Mouse (Mus musculus) forebrain, embryonic 16.5 days (tissue): ENCODE data around the gene Nek6. TPM values are rescaled to one million over a fixed set of nuclear protein-coding genes. Genes with fewer than 3 reads are reported as not detected.
A peak's percentile ranks its signal among the peaks of the same experiment; 100 is the strongest.

ENCODE experiments used
- ATAC-seq: fragments of 200-750 bp; cut with Nextera tagmentation; 2 replicates; pipeline ENCODE4 v1.8.0; 2017; ENCODE audit warnings: mild to moderate bottlenecking, moderate library complexity
- H3K27ac ChIP-seq: fragments of 300-500 bp; sonication (generic); 2 replicates; pipeline ENCODE4 v1.5.1; 2014; ENCODE audit warnings: low read length, control low read depth
- H3K27me3 ChIP-seq: fragments of 300-500 bp; sonication (generic); replicated peaks from 2 replicates; pipeline ENCODE4 v1.6.1; 2014; ENCODE audit warnings: low read length; ENCODE audit not compliant: control insufficient read depth, insufficient read depth
- H3K36me3 ChIP-seq: fragments of 300-500 bp; sonication (generic); 2 replicates; pipeline ENCODE4 v1.6.1; 2014; ENCODE audit not compliant: control insufficient read depth, insufficient read depth
- H3K4me1 ChIP-seq: fragments of 300-500 bp; sonication (generic); replicated peaks from 2 replicates; pipeline ENCODE4 v1.6.1; 2014; ENCODE audit warnings: low read length; ENCODE audit not compliant: control insufficient read depth, insufficient read depth
- H3K4me2 ChIP-seq: fragments of 300-500 bp; sonication (generic); 2 replicates; pipeline ENCODE4 v1.6.1; 2014; ENCODE audit warnings: mild to moderate bottlenecking, low read length, control low read depth
- H3K4me3 ChIP-seq: fragments of 300-500 bp; sonication (generic); replicated peaks from 2 replicates; pipeline ENCODE4 v1.5.1; 2014; ENCODE audit warnings: mild to moderate bottlenecking, low read length, control low read depth
- H3K9ac ChIP-seq: fragments of 300-500 bp; sonication (generic); replicated peaks from 2 replicates; pipeline ENCODE4 v1.6.1; 2014; ENCODE audit warnings: low read depth, low read length, control low read depth
- H3K9me3 ChIP-seq: fragments of 300-500 bp; sonication (generic); 2 replicates; pipeline ENCODE4 v1.6.1; 2016; ENCODE audit warnings: low read length; ENCODE audit not compliant: control insufficient read depth
- WGBS: fragments of 180-500 bp; shearing (Covaris S2); extraction: QIAGEN DNeasy Blood & Tissue Kit; methylation state at CpG from one replicate; pipeline ENCODE4 v1.1.7; 2014; 5-methylcytosine and 5-hydroxymethylcytosine counted together
- polyA plus RNA-seq: library from polyadenylated mRNA; unstranded; fragments of >200 nt; fragmentation: Nextera tagmentation; extraction: Ambion mirVana; gene quantifications from 2 replicates; pipeline ENCODE4 v1.2.1, GENCODE M21; 2015

The Nek6 gene
- polyA plus RNA-seq, 1 experiment from 2014 or later = 87.6 TPM

DNA sequence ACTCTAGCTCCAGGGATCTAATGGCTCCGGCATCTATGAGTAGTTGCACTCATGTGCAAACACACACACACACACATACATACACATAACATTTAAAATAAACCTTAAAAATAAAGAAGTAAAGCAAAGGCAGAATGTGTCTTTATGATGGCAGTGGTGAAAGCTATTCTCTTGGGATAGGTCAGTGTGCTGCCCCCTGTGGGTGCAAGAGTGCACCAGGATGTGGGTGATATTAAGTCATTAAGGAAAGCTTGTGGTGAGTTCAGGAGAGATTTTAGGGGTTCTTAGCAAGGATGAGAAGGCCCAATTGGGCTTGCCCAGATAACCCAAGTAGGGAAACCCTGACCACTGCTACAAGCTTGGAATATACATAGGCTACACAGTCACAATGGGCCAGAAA is 86.5 kb downstream of the Nek6 start:
- H3K4me3 ChIP-seq = no peak overlapping the region
- WGBS = 100% methylated on average over 1 of the region's 1 CpGs
- H3K4me2 ChIP-seq = no peak overlapping the region
- no peaks in the 10 kb centered on the region for H3K27me3 ChIP-seq
- peaks cover 5% of the 10 kb centered on the region; the same call in 1 of the 2 replicates for H3K4me1 ChIP-seq
- ATAC-seq = no peak
- H3K36me3 ChIP-seq = no peaks in the 10 kb centered on the region
- H3K9ac ChIP-seq = no peak overlapping the region
- H3K9me3 ChIP-seq = no peaks in the 10 kb centered on the region
- H3K27ac ChIP-seq = no peak overlapping the region

DNA sequence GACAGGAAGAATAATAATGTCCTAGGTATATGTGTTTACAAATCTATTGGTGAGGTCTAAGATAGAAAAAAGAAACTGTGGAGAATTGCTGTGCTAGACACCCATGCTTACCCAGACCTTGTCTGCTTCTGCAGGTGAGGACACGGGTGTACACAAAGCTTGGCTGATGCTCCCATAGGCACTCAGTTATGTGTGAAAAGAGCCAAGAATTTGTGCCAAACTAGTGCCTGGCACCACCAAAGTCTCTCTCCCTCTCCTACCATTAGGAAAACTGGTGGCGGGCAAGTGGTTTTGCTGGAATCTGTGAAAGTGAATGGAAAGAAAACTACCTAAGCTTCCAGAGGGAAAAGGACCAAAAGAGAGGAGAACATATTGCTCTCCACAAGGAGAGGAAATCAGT is 87.0 kb downstream of the Nek6 start:
- ATAC-seq = no peak
- WGBS = 71% methylated on average over 2 of the region's 2 CpGs
- no peak overlapping the region for H3K4me3 ChIP-seq

DNA sequence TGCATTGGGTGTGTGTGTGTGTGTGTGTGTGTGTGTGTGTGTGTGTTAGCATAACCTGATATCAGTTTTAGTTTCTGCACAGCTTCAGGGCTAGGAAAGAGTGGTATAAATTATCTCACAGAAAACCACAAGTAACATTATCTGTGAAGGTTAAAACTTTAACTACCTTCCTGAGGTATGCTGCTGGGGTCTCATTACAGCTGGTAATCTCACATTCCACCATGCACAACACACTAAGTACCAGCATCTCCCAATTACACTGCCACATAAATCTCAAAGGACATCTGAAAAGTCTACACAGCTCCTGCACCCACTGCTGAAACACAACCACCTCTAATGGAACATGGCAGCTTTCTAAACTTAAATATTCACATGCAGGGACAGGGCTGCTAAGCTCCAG is 89.4 kb downstream of the Nek6 start:
- ATAC-seq = no peak
- Histone ChIP-seq H3K27me3 (no peaks in the 10 kb centered on the region), H3K4me3 (no peak overlapping the region), H3K4me1 (0 out of 2 replicates have a peak, but pooled peaks cover 2% of the 10 kb centered on the region), H3K9me3 (no peaks in the 10 kb centered on the region), H3K36me3 (no peaks in the 10 kb centered on the region), H3K27ac (no peak overlapping the region), H3K9ac (no peak overlapping the region), H3K4me2 (no peak overlapping the region)

More for the DNA sequence above, 87.0 kb downstream of the Nek6 start:
- Histone ChIP-seq H3K27ac (no peak overlapping the region), H3K4me2 (no peak overlapping the region), H3K9ac (no peak overlapping the region), H3K36me3 (no peaks in the 10 kb centered on the region), H3K9me3 (no peaks in the 10 kb centered on the region), H3K4me1 (0 out of 2 replicates have a peak, but pooled peaks cover 2% of the 10 kb centered on the region), H3K27me3 (no peaks in the 10 kb centered on the region)

DNA sequence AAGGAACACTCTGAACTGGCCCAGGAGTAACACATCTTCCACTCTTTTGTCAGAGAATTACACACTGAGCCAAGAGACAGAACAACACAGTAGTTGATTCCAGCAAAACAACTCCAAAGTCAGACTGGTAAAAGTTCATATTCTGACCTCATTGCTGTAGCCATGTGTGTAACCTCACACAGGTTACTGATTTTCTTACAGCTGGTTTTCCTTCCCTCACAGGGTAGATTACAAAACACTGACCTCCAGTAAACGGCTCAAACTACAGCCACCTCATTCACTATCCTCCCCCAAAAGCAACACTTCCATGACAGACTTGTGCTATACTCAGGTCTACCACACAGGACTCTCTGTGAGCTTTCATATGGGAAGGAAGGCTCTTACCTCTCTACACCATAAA is 96.3 kb downstream of the Nek6 start:
- ATAC-seq = no peak
- no peaks in the 10 kb centered on the region for H3K9me3 ChIP-seq
- H3K27ac ChIP-seq = no peak overlapping the region
- no peaks in the 10 kb centered on the region for H3K27me3 ChIP-seq
- 86% methylated on average over 1 of the region's 1 CpGs for WGBS
- no peak overlapping the region for H3K4me2 ChIP-seq
- peaks cover 15% of the 10 kb centered on the region for H3K4me1 ChIP-seq
- no peak overlapping the region for H3K4me3 ChIP-seq
- H3K36me3 ChIP-seq = no peaks in the 10 kb centered on the region
- no peak overlapping the region for H3K9ac ChIP-seq

DNA sequence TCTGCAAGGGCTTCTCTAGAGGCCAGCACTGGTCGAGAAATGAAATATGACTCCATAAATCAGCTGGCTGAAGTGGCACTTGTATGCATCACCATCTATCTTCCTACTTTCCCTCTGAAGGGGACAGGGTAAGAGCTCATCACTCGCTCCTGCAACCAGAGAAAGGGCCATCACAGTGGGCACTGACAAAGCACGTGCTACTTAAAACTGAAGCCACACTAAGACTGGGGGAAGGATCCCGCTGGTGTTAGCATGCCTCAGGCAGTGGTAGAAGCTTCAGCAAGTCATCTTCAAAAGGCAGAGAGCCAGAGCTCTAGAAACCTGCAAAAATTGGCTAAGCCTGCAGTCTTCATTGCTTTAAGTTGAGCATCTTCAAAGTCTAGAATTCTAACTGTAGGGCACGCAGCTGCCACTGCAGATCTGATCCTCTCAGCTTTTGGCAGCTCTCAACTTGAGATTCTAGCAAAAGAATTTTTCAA is 97.4 kb downstream of the Nek6 start:
- no peaks in the 10 kb centered on the region for H3K9me3 ChIP-seq
- 37% methylated on average over 5 of the region's 5 CpGs for WGBS
- H3K27me3 ChIP-seq = no peaks in the 10 kb centered on the region
- 0 out of 2 replicates have a peak overlapping the region, but pooled peaks have one; percentile 2 for H3K27ac ChIP-seq
- no peak overlapping the region for H3K4me2 ChIP-seq
- no peak overlapping the region for H3K4me3 ChIP-seq
- H3K36me3 ChIP-seq = no peaks in the 10 kb centered on the region
- H3K9ac ChIP-seq = no peak overlapping the region
- H3K4me1 ChIP-seq = peaks cover 17% of the 10 kb centered on the region
- peak; percentile 59 for ATAC-seq

DNA sequence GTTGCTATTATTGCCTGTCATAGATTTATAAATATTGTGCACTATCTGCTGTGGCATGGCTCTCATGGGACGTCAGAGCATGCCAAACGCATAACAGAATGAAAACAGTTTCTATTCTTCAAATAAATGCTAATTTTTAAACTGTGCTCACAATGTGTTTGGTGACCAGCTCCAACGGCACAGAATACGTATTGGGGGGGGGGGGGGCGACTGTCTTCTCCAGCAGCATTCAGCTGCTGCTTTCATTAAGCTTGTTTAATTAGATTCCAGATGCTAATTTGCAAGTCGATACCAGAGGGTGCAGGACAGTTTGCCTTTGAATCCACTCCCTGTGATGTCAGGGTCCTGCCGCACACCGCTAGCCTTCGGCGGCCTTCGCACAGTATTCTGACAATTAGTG is 97.9 kb downstream of the Nek6 start:
- Histone ChIP-seq H3K36me3 (no peaks in the 10 kb centered on the region), H3K4me1 (peaks cover 18% of the 10 kb centered on the region), H3K9ac (no peak overlapping the region), H3K9me3 (no peaks in the 10 kb centered on the region), H3K4me3 (no peak overlapping the region), H3K4me2 (no peak overlapping the region), H3K27ac (0 out of 2 replicates have a peak overlapping the region, but pooled peaks have one; percentile 2), H3K27me3 (no peaks in the 10 kb centered on the region)
- 8% methylated on average over 11 of the region's 11 CpGs for WGBS
- ATAC-seq = peak; percentile 67

DNA sequence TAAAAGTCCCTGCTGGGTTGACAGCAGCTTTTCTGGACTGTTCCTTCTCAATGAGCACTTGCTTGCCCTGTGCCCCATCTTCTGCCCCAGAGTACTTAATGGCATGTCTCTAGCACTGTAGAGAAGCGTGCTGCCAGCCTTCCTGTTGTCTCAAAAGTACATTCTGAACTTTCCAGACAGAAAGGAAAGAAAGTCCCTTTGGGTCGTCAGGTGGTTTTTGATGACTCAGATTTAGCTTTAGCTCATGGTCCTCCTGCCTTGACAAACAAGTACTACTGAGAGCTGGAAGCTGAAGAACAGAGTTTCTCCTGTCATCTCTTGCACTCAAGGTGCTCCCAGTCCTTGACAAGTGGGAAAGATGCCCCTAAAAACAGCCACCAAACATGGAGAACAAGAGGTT is 98.7 kb downstream of the Nek6 start:
- no peak overlapping the region for H3K4me3 ChIP-seq
- H3K9ac ChIP-seq = no peak overlapping the region
- 85% methylated on average over 2 of the region's 2 CpGs for WGBS
- H3K27me3 ChIP-seq = no peaks in the 10 kb centered on the region
- ATAC-seq = no peak
- no peak overlapping the region for H3K27ac ChIP-seq
- H3K9me3 ChIP-seq = no peaks in the 10 kb centered on the region
- H3K36me3 ChIP-seq = no peaks in the 10 kb centered on the region
- H3K4me2 ChIP-seq = no peak overlapping the region
- H3K4me1 ChIP-seq = peaks cover 26% of the 10 kb centered on the region

DNA sequence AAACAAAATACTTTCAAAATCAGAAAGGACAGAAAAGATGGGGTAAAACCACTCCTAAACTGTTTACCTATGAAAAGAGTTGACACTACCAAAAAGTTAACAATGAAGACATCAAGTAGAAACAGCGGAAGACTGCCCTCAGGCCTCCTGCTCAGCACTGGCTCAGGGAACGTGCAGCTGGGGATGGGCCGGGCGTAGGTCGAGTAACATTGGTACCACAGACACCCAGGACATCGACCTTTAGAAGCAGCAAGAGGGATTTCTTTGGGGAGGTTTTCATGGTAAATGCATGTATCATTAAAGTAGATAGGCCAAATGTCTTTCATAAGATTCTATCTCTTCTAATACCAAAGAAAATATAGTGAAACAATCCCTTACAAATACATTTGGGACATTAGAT is 101.2 kb downstream of the Nek6 start:
- Histone ChIP-seq H3K27me3 (no peaks in the 10 kb centered on the region), H3K4me3 (no peak overlapping the region), H3K36me3 (no peaks in the 10 kb centered on the region), H3K27ac (no peak overlapping the region), H3K9ac (no peak overlapping the region), H3K9me3 (no peaks in the 10 kb centered on the region), H3K4me2 (no peak overlapping the region), H3K4me1 (peaks cover 42% of the 10 kb centered on the region)
- no peak for ATAC-seq
- WGBS = 84% methylated on average over 6 of the region's 6 CpGs

DNA sequence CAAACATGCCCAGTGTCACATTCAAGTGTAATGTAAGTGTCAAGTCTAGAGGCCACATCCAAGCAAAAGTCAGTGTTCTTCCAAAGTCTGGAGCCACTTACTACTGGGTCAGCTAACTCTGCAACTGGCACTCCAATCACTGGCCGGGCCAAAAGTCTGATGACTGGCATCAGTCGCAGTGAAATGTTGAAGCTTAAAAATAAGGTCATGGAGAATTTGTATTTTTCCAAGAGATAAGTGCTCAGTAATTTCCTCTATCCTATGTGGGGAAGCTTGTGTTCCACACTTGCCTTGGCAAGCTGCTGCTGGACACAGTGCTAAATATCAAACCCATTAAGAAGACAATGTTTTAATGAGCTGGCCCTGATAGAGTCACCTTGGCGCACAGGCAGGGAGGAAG is 102.1 kb downstream of the Nek6 start:
- H3K36me3 ChIP-seq = no peaks in the 10 kb centered on the region
- H3K9ac ChIP-seq = no peak overlapping the region
- H3K27ac ChIP-seq = no peak overlapping the region
- H3K9me3 ChIP-seq = no peaks in the 10 kb centered on the region
- peaks cover 42% of the 10 kb centered on the region for H3K4me1 ChIP-seq
- WGBS = 90% methylated on average over 3 of the region's 3 CpGs
- H3K4me2 ChIP-seq = no peak overlapping the region
- H3K27me3 ChIP-seq = no peaks in the 10 kb centered on the region
- no peak overlapping the region for H3K4me3 ChIP-seq
- ATAC-seq = no peak

DNA sequence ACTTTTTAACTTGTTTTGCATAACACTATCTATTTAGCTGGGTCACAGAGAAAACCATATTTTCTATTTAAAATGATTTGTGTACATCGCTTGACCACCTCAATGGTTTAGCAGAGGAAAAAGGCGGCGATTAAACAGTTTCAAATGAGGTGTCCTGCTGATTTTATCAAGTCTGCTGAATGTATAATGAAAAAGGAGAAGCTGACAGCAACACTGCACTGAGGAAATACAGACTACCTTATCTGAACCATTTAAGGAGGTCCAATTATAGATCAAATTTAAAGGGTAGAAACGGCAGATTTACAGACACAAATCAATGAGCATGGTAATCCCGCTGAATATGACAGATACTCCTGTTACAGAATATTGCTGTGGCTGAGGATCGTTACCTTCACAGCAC is 103.0 kb downstream of the Nek6 start:
- Histone ChIP-seq H3K4me3 (no peak overlapping the region), H3K9me3 (no peaks in the 10 kb centered on the region), H3K27me3 (no peaks in the 10 kb centered on the region), H3K9ac (no peak overlapping the region), H3K36me3 (no peaks in the 10 kb centered on the region), H3K27ac (peak overlapping the region; percentile 51; the same call in 1 of the 2 replicates), H3K4me1 (peaks cover 34% of the 10 kb centered on the region), H3K4me2 (no peak overlapping the region)
- 42% methylated on average over 6 of the region's 6 CpGs for WGBS
- no peak for ATAC-seq
